Mouse (Mus musculus) lung, adult 2 months (tissue): ENCODE results near the gene Gtpbp6.

Source experiments
- CTCF ChIP-seq: fragments of 200-500 bp; IDR thresholded peaks from 2 replicates; pipeline ENCODE4 v1.5.1; 2011; ENCODE audit warnings: mild to moderate bottlenecking, low read length, control low read depth; ENCODE audit not compliant: insufficient read depth
- POLR2A ChIP-seq: fragments of 200-500 bp; IDR thresholded peaks from 2 replicates; pipeline ENCODE4 v1.6.1; 2011; ENCODE audit warnings: low read depth, mild to moderate bottlenecking, control low read depth, low read length, borderline replicate concordance; ENCODE audit errors: extremely low read depth

DNA sequence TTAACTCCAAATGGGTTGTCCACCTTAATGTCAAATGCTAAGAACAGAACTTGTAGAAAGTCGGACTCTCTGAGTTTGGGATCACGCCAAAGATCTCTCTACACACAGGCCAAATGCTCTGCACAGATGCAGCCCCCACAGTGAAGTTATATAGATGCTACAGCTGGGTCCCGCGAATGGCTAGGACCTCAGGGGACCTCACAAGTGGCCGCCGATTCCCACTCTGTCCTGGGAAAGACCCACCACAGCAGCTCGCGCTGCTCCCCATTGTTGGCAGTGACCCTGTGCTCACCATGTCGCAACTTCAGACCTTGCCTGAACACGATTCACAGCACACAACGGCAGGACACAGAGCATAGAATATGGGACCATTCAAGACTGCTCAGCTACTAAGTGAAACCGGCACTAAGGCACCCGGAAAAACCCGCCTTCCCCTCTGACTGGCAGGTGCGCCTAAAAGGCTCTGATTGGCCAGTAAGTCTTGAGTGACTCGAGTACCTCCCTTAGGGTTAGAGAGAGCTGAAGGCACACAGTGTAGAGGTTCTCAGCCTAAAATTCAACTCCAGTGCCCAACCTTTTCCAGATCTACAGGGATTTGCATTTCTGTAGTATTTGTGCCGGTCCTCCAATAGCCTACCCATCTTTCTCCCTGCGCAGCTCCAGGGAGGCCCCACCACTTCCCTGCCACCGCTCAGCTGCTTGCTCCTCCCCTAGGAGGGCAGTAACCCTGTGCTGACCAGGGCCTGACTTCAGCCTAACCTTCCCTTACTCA, 50.2 kb downstream of the Gtpbp6 start:
- TF ChIP-seq CTCF = no peak
- peak; percentile 45; the same call in 1 of the 2 replicates for TF ChIP-seq POLR2A
